Mouse (Mus musculus) thymus, adult 18-20 months (tissue): Measurements from ENCODE around the gene Jph4.
A peak's percentile ranks its signal among the peaks of the same experiment; 100 is the strongest.

Experiments used
- DNase-seq, 2 experiments: peaks; one replicate each; pipeline ENCODE4 v3.0.0; 2022; ENCODE audit warnings: mixed read lengths in 2 of 2

The Jph4 gene

DNA sequence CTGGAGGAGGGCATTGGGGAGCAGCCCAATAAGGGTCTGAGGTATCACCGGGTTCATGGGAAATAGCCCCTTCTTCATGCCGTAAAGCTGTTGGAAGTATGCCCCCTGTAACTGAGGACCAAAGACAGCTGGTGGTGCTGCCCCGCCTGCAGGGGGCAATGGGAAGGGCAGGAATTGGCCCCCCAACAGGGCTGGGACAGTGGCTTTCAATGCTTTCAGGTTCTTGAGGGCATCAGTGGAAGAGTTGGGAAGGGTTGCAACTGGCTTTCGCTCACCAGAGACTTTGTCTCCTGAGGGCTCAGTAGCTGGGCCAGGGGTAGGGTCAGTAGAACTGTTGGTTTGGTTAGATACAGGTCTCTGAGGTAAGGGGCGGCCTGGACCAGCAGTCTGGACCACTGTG, 53.6 kb downstream of the Jph4 start:
- no peak for DNase-seq

DNA sequence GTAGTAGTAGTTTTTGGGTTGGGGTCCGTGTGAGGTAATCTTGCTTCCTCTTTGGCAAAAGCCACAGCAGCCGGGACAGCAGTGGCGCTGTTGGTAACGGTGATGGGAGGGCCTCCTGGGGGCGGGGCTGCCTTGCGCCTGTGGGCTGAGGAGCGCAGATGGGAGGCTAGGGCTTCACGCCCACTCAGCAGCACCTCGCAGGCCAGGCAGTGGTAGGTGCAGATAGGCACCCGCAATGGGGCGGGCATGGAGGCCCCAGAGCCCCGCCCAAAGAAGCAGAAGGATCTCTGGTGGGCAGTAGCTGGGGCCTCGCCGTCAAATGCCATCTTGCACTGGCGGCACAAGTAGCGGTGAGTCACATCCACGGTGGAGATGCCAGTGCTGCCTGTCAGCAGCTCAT, 54.1 kb downstream of the Jph4 start:
- peak; percentile 32 to 36 for DNase-seq

DNA sequence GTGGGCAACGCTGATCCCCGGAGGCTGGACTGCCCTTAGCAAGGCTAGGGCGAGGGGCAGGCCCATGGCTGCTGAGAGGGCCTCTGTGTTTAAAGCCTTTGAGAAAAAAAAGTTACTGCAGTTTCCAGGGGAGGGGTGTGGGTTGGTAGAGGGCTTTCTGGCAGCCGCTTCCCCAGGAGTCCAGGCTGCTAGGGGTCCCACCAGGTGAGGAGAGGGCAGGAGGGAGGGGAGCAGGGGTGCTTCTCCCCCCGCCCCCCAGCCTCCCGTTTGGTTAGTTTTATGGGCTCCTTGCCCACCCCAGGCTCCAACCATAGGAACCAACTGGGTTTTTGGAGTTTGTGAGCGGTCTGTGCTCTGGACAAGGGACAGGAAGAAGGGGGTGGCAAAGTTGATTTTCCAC, 54.9 kb downstream of the Jph4 start:
- no peak for DNase-seq

DNA sequence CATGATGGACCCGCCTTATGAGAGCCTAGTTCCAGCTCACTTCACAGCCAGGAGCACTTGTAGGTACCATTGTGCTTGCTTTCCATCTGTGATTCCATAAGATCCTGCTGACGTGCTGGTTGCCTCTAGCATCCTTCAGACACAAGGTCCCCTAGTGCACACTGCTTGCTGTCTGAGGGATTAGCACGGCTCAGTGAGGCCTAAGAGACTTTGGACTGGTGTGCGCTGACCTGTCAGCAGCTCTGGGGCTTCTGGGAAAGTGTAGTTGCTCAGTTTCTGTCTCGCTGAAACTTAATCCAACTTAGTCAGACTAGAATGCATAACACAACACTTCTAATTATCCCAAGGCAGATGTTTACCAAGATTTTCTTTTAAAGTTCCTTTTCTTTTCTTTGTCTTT, 56.8 kb downstream of the Jph4 start:
- no peak for DNase-seq

DNA sequence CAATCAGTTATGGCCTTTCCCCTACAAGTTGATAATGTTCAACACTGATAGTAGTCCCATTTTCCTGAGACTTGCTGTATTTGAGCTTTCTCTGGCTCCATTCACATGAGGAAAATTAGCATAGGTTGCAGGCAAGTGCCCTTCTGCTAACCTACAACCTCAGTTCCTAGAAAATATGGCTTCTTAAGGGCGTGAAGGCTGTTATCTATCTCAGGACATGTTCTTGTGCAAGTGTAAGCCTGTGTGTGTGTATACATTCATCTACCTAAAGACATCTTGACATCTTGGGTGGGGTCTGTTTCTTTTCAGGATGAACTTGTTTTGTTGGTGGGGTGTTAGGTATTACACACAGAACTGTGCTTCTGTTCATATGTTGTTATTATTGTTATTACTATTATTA, 57.7 kb downstream of the Jph4 start:
- no peak for DNase-seq
